Mouse (Mus musculus) thymus, adult 2 months (tissue): Measurements from ENCODE around the gene Cbfb.

Experiments used
- CTCF ChIP-seq: fragments of 200-500 bp; IDR thresholded peaks from 2 replicates; pipeline ENCODE4 v1.5.1; 2012; ENCODE audit warnings: mild to moderate bottlenecking, control low read depth, low read length, moderate library complexity, borderline replicate concordance; ENCODE audit not compliant: control insufficient read depth, poor library complexity, insufficient read depth; ENCODE audit errors: extremely low read depth
- POLR2A ChIP-seq: fragments of 200-500 bp; IDR thresholded peaks from 2 replicates; pipeline ENCODE4 v1.6.1; 2012; ENCODE audit warnings: mild to moderate bottlenecking, low read length, control low read depth, moderate library complexity; ENCODE audit not compliant: control insufficient read depth, poor library complexity, insufficient read depth; ENCODE audit errors: extremely low read depth

DNA sequence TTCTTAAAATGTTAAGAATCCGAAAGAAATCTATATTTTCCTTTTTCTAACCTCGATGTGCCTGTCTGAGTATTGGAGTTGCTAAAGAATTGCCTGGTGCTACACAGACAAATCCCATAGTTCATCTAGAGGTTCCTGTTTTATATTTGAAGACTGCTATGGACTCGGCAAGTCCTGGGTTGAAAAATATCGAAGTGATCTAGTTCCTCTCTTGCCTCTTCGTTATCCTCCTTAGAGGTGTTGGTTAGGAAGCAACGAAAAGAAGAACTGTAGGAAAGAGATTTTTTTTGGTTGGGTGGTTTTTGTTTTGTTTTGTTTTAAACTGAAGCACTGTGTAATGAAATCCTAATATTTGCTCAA, 1.5 kb downstream of the Cbfb start:
- TF ChIP-seq CTCF, result no peak
- no peak for TF ChIP-seq POLR2A
